Comparison of ENCODE assay signal across 9 mouse cellular contexts in the genomic region with DNA sequence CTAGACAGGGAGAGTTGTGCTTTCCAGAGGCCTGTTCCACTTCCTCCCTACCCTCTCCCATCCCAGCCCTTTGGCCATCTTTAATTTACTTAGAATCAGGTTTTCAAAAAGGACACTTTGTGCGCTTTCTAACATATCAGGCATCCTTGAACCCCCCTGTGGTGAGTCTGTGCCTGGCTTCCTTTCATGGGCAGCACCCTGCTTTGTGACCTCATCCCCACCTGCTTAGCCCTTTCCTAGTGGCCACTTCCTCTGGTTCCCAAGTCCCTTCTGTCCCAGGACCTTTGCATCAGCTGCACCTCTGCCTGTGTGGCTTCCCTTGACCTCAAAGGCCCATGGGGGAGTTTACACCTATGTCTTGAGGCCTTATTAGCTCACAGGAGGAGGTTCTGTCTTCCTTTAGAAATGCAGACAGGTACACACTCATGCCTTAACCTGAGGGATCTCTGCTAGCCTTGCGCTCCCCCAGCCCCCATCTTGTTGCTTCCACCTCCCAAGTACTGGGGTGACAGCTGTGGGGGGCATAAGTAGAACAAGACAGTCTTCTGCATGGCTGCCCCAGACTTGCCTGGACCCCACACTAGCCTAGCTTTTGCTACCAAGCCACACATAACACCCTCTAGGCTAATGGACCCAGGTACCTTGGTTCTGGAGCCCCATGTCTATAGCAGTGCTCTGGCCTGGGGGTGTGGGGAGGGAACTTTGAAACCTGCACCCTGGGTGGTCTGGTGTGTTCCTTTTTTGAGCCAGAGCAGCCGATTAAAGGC. TPM values are rescaled to one million over a fixed set of nuclear protein-coding genes. Genes with fewer than 3 reads are reported as not detected.
A peak's percentile ranks its signal among the peaks of the same experiment; 100 is the strongest.
DNase-seq lines count a peak whose midpoint lies in the region; ATAC-seq and TF ChIP-seq lines count a peak whose summit lies in the region.
"Had no signal": no experiment of that assay in that cellular context is flagged by ENCODE, and none has a peak within 500 bp of the region (broad histone marks: within the 10 kb centered on the region; RNA-seq: fewer than 3 reads in every experiment).

No protein-coding gene starts in this region.

- no peak for TF ChIP-seq POLR2A in cortical plate, adult 2 months (IDR thresholded peaks at IDR 0.05; ENCODE audit: extremely low read depth, insufficient read depth, low read length)

- ATAC-seq in kidney, postnatal 0 days (replicated peaks; ENCODE audit: low FRiP score, low read depth), result no peak
- ATAC-seq in hindbrain, postnatal 0 days, result no peak
- ATAC-seq in neural tube, embryonic 12.5 days (ENCODE audit: low FRiP score, low read depth), result no peak
- ATAC-seq: activated CD4-positive, CD25-positive, alpha-beta regulatory T cell, adult 4 months had no signal

- H3K36me3 ChIP-seq in kidney, postnatal 0 days (ENCODE audit: insufficient read depth, low read length), result peaks cover 21% of the 10 kb centered on the region
- peaks cover 34% of the 10 kb centered on the region for H3K36me3 ChIP-seq in hindbrain, postnatal 0 days (ENCODE audit: insufficient read depth, low read length)
- H3K36me3 ChIP-seq in neural tube, embryonic 12.5 days, result peaks cover 43% of the 10 kb centered on the region

- H3K4me1 ChIP-seq in kidney, postnatal 0 days (replicated peaks; ENCODE audit: insufficient read depth, low read length), result 0 out of 2 replicates have a peak, but pooled peaks cover 13% of the 10 kb centered on the region
- H3K4me1 ChIP-seq in cortical plate, adult 2 months (ENCODE audit: control insufficient read depth, insufficient read depth, low read length), result peaks cover 2% of the 10 kb centered on the region; the same call in 1 of the 2 replicates
- no peaks in the 10 kb centered on the region for H3K4me1 ChIP-seq in hindbrain, postnatal 0 days (ENCODE audit: insufficient read depth, low read length)
- peaks cover 22% of the 10 kb centered on the region for H3K4me1 ChIP-seq in neural tube, embryonic 12.5 days

- no peaks in the 10 kb centered on the region for H3K27me3 ChIP-seq in kidney, postnatal 0 days (ENCODE audit: insufficient read depth, low read length)
- no peaks in the 10 kb centered on the region for H3K27me3 ChIP-seq in hindbrain, postnatal 0 days (ENCODE audit: insufficient read depth, low read length)
- no peaks in the 10 kb centered on the region for H3K27me3 ChIP-seq in neural tube, embryonic 12.5 days (replicated peaks)

- no peak for TF ChIP-seq CTCF in kidney, postnatal 0 days (IDR thresholded peaks at IDR 0.05; ENCODE audit: low read depth)
- TF ChIP-seq CTCF in cortical plate, adult 2 months (IDR thresholded peaks at IDR 0.05; ENCODE audit: extremely low read depth, insufficient read depth, low read length), result no peak
- no peak for TF ChIP-seq CTCF in hindbrain, postnatal 0 days (IDR thresholded peaks at IDR 0.05; ENCODE audit: low read depth)

- WGBS in kidney, postnatal 0 days, result 85% methylated on average over 3 of the region's 3 CpGs
- WGBS in hindbrain, postnatal 0 days, result 76% methylated on average over 3 of the region's 3 CpGs
- WGBS in neural tube, embryonic 12.5 days, result 94% methylated on average over 3 of the region's 3 CpGs

- DNase-seq in kidney, postnatal 0 days (ENCODE audit: low spot score), result no peak
- no peak for DNase-seq in kidney, adult 11 months
- DNase-seq in hindbrain, postnatal 0 days (ENCODE audit: low spot score), result no peak
- DNase-seq in kidney, adult 18-20 months, result no peak
- DNase-seq in right cerebral cortex, postnatal 36 days (ENCODE audit: low spot score in 2 of 2), result no peak
- no peak for DNase-seq in MN1 (ENCODE audit: low spot score)

- H3K27ac ChIP-seq in kidney, postnatal 0 days, result no peak overlapping the region
- H3K27ac ChIP-seq in cortical plate, adult 2 months (ENCODE audit: insufficient read depth, low read length), result no peak overlapping the region
- H3K27ac ChIP-seq in hindbrain, postnatal 0 days, result peak overlapping the region; percentile 80; the same call in 1 of the 2 replicates
- H3K27ac ChIP-seq in neural tube, embryonic 12.5 days, result no peak overlapping the region

- H3K4me2 ChIP-seq in kidney, postnatal 0 days (ENCODE audit: low read length), result peak overlapping the region; percentile 93
- H3K4me2 ChIP-seq in hindbrain, postnatal 0 days (ENCODE audit: low read depth, low read length), result peak overlapping the region; percentile 81
- peak overlapping the region; percentile 76 for H3K4me2 ChIP-seq in neural tube, embryonic 12.5 days (replicated peaks)

- no peaks in the 10 kb centered on the region for H3K9me3 ChIP-seq in kidney, postnatal 0 days (replicated peaks; ENCODE audit: low read length)
- no peaks in the 10 kb centered on the region for H3K9me3 ChIP-seq in hindbrain, postnatal 0 days (ENCODE audit: low read length)
- H3K9me3 ChIP-seq in neural tube, embryonic 12.5 days, result no peaks in the 10 kb centered on the region

- peak overlapping the region; percentile 76; the same call in 1 of the 2 replicates for H3K4me3 ChIP-seq in kidney, postnatal 0 days (replicated peaks; ENCODE audit: low read depth, low read length)
- H3K4me3 ChIP-seq in cortical plate, adult 2 months (ENCODE audit: insufficient read depth, low read length), result peak overlapping the region; percentile 84; the same call in 1 of the 2 replicates
- peak overlapping the region; percentile 73 for H3K4me3 ChIP-seq in hindbrain, postnatal 0 days (ENCODE audit: low read length)
- peak overlapping the region; percentile 84 for H3K4me3 ChIP-seq in neural tube, embryonic 12.5 days

- H3K9ac ChIP-seq in kidney, postnatal 0 days (ENCODE audit: low read depth, low read length), result peak overlapping the region; percentile 77; the same call in 1 of the 2 replicates
- H3K9ac ChIP-seq in hindbrain, postnatal 0 days (replicated peaks; ENCODE audit: low read length), result peak overlapping the region; percentile 73
- H3K9ac ChIP-seq in neural tube, embryonic 12.5 days, result peak overlapping the region; percentile 84; the same call in 1 of the 2 replicates

RNA-seq across cellular contexts. Expression of a gene that starts 1.3 kb away (rescaled TPM):
- 88.0 and 93.7 TPM in 2 replicates for polyA plus RNA-seq in kidney, postnatal 0 days (2015; fragmentation: Nextera tagmentation; extraction: Ambion mirVana)
- 115 and 126 TPM in 2 replicates for polyA plus RNA-seq in cortical plate, adult 2 months (2012; rRNA removed)
- 191 and 195 TPM in 2 replicates for total RNA-seq in hindbrain, postnatal 0 days (2014; rRNA removed)
- 241 and 246 TPM in 2 replicates for polyA plus RNA-seq in hindbrain, postnatal 0 days (2015; fragmentation: Nextera tagmentation; extraction: Ambion mirVana)
- 189 and 194 TPM in 2 replicates for polyA plus RNA-seq in neural tube, embryonic 12.5 days (2016; fragmentation: Nextera tagmentation; extraction: Ambion mirVana)

RNA-seq across cellular contexts. Expression of a gene that starts 5.6 kb away (rescaled TPM):
- 242 and 245 TPM in 2 replicates for polyA plus RNA-seq in kidney, postnatal 0 days (2015; fragmentation: Nextera tagmentation; extraction: Ambion mirVana)
- 47.8 and 50.0 TPM in 2 replicates for polyA plus RNA-seq in cortical plate, adult 2 months (2012; rRNA removed)
- total RNA-seq in hindbrain, postnatal 0 days (2014; rRNA removed), result 77.9 and 127 TPM in 2 replicates
- polyA plus RNA-seq in hindbrain, postnatal 0 days (2015; fragmentation: Nextera tagmentation; extraction: Ambion mirVana), result 155 and 164 TPM in 2 replicates
- 234 and 246 TPM in 2 replicates for polyA plus RNA-seq in neural tube, embryonic 12.5 days (2016; fragmentation: Nextera tagmentation; extraction: Ambion mirVana)

RNA-seq across cellular contexts. Expression of a gene that starts 6.9 kb away (rescaled TPM):
- 35.0 and 38.3 TPM in 2 replicates for polyA plus RNA-seq in kidney, postnatal 0 days (2015; fragmentation: Nextera tagmentation; extraction: Ambion mirVana)
- 475 and 506 TPM in 2 replicates for polyA plus RNA-seq in cortical plate, adult 2 months (2012; rRNA removed)
- 325 and 330 TPM in 2 replicates for total RNA-seq in hindbrain, postnatal 0 days (2014; rRNA removed)
- 190 and 195 TPM in 2 replicates for polyA plus RNA-seq in hindbrain, postnatal 0 days (2015; fragmentation: Nextera tagmentation; extraction: Ambion mirVana)
- 121 and 128 TPM in 2 replicates for polyA plus RNA-seq in neural tube, embryonic 12.5 days (2016; fragmentation: Nextera tagmentation; extraction: Ambion mirVana)

RNA-seq across cellular contexts. Expression of a gene that starts 15.4 kb away (rescaled TPM):
- 0.84 and 1.4 TPM in 2 replicates for polyA plus RNA-seq in kidney, postnatal 0 days (2015; fragmentation: Nextera tagmentation; extraction: Ambion mirVana)
- polyA plus RNA-seq in cortical plate, adult 2 months (2012; rRNA removed), result 69.2 and 75.1 TPM in 2 replicates
- total RNA-seq in hindbrain, postnatal 0 days (2014; rRNA removed), result 78.6 and 80.5 TPM in 2 replicates
- polyA plus RNA-seq in hindbrain, postnatal 0 days (2015; fragmentation: Nextera tagmentation; extraction: Ambion mirVana), result 4.7 and 5.3 TPM in 2 replicates
- polyA plus RNA-seq in neural tube, embryonic 12.5 days (2016; fragmentation: Nextera tagmentation; extraction: Ambion mirVana), result 19.7 and 23.7 TPM in 2 replicates

RNA-seq across cellular contexts. Expression of a gene that starts 17.6 kb away (rescaled TPM):
- 14.5 and 14.6 TPM in 2 replicates for polyA plus RNA-seq in kidney, postnatal 0 days (2015; fragmentation: Nextera tagmentation; extraction: Ambion mirVana)
- 35.0 and 37.4 TPM in 2 replicates for polyA plus RNA-seq in cortical plate, adult 2 months (2012; rRNA removed)
- total RNA-seq in hindbrain, postnatal 0 days (2014; rRNA removed), result 36.1 and 58.5 TPM in 2 replicates
- 12.1 and 15.5 TPM in 2 replicates for polyA plus RNA-seq in hindbrain, postnatal 0 days (2015; fragmentation: Nextera tagmentation; extraction: Ambion mirVana)
- polyA plus RNA-seq in neural tube, embryonic 12.5 days (2016; fragmentation: Nextera tagmentation; extraction: Ambion mirVana), result 13.6 and 16.3 TPM in 2 replicates
